Mouse (Mus musculus) stomach, postnatal 0 days (tissue): Measurements from ENCODE around the gene Slc2a3. TPM values are rescaled to one million over a fixed set of nuclear protein-coding genes. Genes with fewer than 3 reads are reported as not detected.

ENCODE experiments used
- ATAC-seq: fragments of 200-750 bp; cut with Nextera tagmentation; 2 replicates; pipeline ENCODE4 v1.8.0; 2017; ENCODE audit not compliant: low FRiP score, low TSS enrichment
- DNase-seq: peaks from one replicate; pipeline ENCODE4 v3.0.0-alpha.2; 2016; ENCODE audit warnings: low spot score
- H3K27ac ChIP-seq: fragments of 300-500 bp; sonication (generic); replicated peaks from 2 replicates; pipeline ENCODE4 v1.5.1; 2014; ENCODE audit warnings: mild to moderate bottlenecking, control low read depth
- H3K27me3 ChIP-seq: fragments of 300-500 bp; sonication (generic); 2 replicates; pipeline ENCODE4 v1.6.1; 2014; ENCODE audit warnings: low read length; ENCODE audit not compliant: control insufficient read depth, insufficient read depth
- H3K36me3 ChIP-seq: fragments of 300-500 bp; sonication (generic); 2 replicates; pipeline ENCODE4 v1.6.1; 2014; ENCODE audit warnings: low read length, mixed read lengths; ENCODE audit not compliant: control insufficient read depth, insufficient read depth
- H3K4me1 ChIP-seq: fragments of 300-500 bp; sonication (generic); replicated peaks from 2 replicates; pipeline ENCODE4 v1.6.1; 2014; ENCODE audit warnings: antibody characterized with exemption; ENCODE audit not compliant: control insufficient read depth, insufficient read depth
- H3K4me2 ChIP-seq: fragments of 300-500 bp; sonication (generic); replicated peaks from 2 replicates; pipeline ENCODE4 v1.6.1; 2014; ENCODE audit warnings: low read depth, mild to moderate bottlenecking, control low read depth, moderate library complexity
- H3K4me3 ChIP-seq: fragments of 300-500 bp; sonication (generic); 2 replicates; pipeline ENCODE4 v1.5.1; 2014; ENCODE audit warnings: low read depth, low read length, control low read depth
- H3K9ac ChIP-seq: fragments of 300-500 bp; sonication (generic); 2 replicates; pipeline ENCODE4 v1.6.1; 2014; ENCODE audit warnings: mild to moderate bottlenecking, low read length, control low read depth, mixed read lengths
- H3K9me3 ChIP-seq: fragments of 300-500 bp; sonication (generic); 2 replicates; pipeline ENCODE4 v1.6.1; 2016; ENCODE audit warnings: low read length; ENCODE audit not compliant: control insufficient read depth
- CTCF ChIP-seq: IDR thresholded peaks from 2 replicates; pipeline ENCODE4 v1.5.1; 2016; ENCODE audit warnings: antibody characterized with exemption, low read depth, mild to moderate bottlenecking, moderate library complexity
- EP300 ChIP-seq: optimal IDR thresholded peaks from 2 replicates; pipeline ENCODE3; 2016; ENCODE audit warnings: antibody characterized with exemption
- WGBS: fragments of 180-500 bp; shearing (Covaris S2); extraction: QIAGEN DNeasy Blood & Tissue Kit; methylation state at CpG from one replicate; pipeline ENCODE4 v1.1.7; 2014; 5-methylcytosine and 5-hydroxymethylcytosine counted together
- polyA plus RNA-seq: library from polyadenylated mRNA; unstranded; fragments of >200 nt; fragmentation: Nextera tagmentation; extraction: Ambion mirVana; gene quantifications from 2 replicates; pipeline ENCODE4 v1.2.1, GENCODE M21; 2015

Slc2a3 gene
- polyA plus RNA-seq, 1 experiment from 2014 or later: 3.3 TPM

DNA sequence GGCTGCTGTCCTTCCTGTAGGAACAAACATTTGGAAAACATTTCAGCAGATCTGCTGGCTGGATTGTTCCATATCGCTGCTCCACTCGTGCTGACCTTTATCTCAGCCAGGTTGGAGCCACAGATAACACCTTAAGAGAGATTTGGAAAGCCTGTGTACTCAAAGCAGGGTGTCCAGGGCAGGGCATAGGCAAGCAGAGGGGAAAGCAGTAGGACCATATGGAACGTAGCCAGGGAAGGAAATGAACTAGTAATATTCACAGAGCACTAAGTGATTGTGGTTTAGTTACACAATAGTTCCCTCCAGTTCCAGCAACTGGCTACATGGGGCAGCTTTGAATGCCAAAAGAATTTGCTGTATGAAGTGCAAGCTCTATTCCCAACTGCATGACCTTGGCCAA is 19.3 kb downstream of the Slc2a3 start:
- Histone ChIP-seq H3K27me3 (no peaks in the 10 kb centered on the region), H3K4me3 (no peak overlapping the region), H3K27ac (no peak overlapping the region), H3K9ac (no peak overlapping the region), H3K9me3 (no peaks in the 10 kb centered on the region), H3K4me1 (no peaks in the 10 kb centered on the region), H3K4me2 (no peak overlapping the region), H3K36me3 (no peaks in the 10 kb centered on the region)
- WGBS: 30% methylated on average over 3 of the region's 3 CpGs
- no peak for TF ChIP-seq EP300
- no peak for TF ChIP-seq CTCF
- ATAC-seq: no peak
- DNase-seq: no peak

DNA sequence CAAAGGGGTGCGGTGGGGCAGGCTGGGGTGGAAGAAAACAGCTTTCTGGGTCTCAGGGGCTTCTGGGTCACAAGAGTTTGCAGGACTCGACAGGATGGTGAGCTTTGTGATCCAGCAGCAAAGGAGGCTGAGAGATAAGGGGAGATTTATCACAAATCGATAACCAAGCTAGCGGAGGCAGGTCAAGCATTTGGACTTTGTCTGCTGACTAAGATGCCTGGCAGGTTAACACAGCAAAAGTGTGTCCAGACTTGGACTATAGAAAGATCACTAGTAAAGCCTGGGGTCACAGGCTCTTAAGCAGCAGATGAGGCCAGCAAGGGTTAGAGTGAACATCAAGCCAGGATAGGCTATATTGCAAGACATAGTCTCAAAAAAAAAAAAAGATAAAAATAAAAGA is 20.3 kb downstream of the Slc2a3 start:
- ATAC-seq (no peak), DNase-seq (no peak)
- Histone ChIP-seq H3K4me3 (no peak overlapping the region), H3K9me3 (no peaks in the 10 kb centered on the region), H3K36me3 (no peaks in the 10 kb centered on the region), H3K27me3 (no peaks in the 10 kb centered on the region), H3K27ac (no peak overlapping the region), H3K4me2 (no peak overlapping the region), H3K9ac (no peak overlapping the region), H3K4me1 (no peaks in the 10 kb centered on the region)
- 38% methylated on average over 4 of the region's 4 CpGs for WGBS
- TF ChIP-seq CTCF (no peak), EP300 (no peak)

DNA sequence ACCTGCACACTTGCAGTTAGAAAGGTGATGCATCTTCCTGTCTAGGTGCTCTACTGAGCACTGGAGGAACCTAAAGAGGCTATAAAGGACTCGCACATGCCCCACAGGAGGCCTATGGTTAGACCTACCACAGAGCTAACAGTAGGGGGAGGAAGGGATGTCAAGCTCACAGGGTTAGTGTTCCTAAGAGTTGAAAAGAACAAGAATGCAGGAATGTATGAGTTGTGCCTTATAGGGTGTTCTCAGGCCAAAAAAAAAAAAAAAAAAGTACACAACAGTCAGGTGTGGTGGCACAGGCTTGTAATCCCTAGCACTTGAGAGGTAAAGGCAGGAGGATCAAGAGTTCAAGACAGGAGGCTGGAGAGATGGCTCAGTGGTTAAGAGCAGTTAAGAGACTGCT is 21.5 kb downstream of the Slc2a3 start:
- Histone ChIP-seq H3K36me3 (no peaks in the 10 kb centered on the region), H3K27ac (no peak overlapping the region), H3K9ac (no peak overlapping the region), H3K4me1 (no peaks in the 10 kb centered on the region), H3K9me3 (no peaks in the 10 kb centered on the region), H3K4me2 (no peak overlapping the region), H3K4me3 (no peak overlapping the region), H3K27me3 (no peaks in the 10 kb centered on the region)
- no peak for DNase-seq
- ATAC-seq: no peak
- TF ChIP-seq EP300: no peak
- TF ChIP-seq CTCF: no peak
- WGBS: 46% methylated on average over 1 of the region's 1 CpGs

DNA sequence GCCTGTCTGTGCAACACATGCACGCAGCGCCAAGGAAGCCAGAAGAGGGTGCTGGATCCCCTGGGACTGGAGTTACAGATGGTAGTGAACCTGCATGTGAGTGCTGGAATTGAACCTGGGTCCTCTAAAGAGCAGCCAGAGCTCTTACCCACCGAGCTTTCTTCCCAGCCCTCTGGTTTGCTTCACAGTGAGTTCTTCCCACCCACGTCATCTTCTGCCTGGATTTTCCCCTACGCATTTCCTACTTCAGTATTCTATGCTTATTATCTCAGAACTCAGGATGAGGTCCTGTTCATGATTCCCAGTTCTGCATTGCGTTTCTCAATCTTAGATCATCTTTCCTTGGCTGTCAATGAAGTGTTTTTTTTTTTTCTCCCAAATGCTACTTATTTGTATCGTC is 25.4 kb downstream of the Slc2a3 start:
- H3K4me1 ChIP-seq: no peaks in the 10 kb centered on the region
- no peaks in the 10 kb centered on the region for H3K27me3 ChIP-seq
- H3K36me3 ChIP-seq: no peaks in the 10 kb centered on the region
- H3K9ac ChIP-seq: no peak overlapping the region
- no peak overlapping the region for H3K4me2 ChIP-seq
- H3K4me3 ChIP-seq: no peak overlapping the region
- no peak overlapping the region for H3K27ac ChIP-seq
- no peaks in the 10 kb centered on the region for H3K9me3 ChIP-seq
- 80% methylated on average over 7 of the region's 7 CpGs for WGBS
- no peak for DNase-seq
- no peak for ATAC-seq
- no peak for TF ChIP-seq EP300
- TF ChIP-seq CTCF: no peak

DNA sequence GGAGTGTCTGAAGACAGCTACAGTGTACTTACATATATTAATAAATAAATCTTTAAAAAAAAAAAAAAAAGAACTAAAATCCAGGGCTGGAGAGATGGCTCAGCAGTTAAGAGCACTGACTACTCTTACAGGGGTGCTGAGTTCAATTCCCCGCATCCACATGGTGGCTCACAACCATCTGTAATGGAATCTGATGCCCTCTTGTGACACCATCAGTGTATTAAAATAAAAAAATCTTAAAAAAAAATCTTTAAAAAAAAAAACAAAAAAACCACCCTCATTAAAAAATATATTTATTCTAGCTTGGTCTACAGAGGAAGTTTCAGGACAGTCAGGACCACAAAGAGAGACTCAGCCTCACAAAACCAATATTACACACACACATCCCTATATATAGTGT is 27.1 kb downstream of the Slc2a3 start:
- Histone ChIP-seq H3K4me3 (no peak overlapping the region), H3K4me1 (no peaks in the 10 kb centered on the region), H3K27me3 (no peaks in the 10 kb centered on the region), H3K9ac (no peak overlapping the region), H3K4me2 (no peak overlapping the region), H3K9me3 (no peaks in the 10 kb centered on the region), H3K27ac (no peak overlapping the region), H3K36me3 (no peaks in the 10 kb centered on the region)
- TF ChIP-seq EP300: no peak
- no peak for TF ChIP-seq CTCF
- 92% methylated on average over 1 of the region's 1 CpGs for WGBS
- no peak for DNase-seq
- ATAC-seq: no peak

DNA sequence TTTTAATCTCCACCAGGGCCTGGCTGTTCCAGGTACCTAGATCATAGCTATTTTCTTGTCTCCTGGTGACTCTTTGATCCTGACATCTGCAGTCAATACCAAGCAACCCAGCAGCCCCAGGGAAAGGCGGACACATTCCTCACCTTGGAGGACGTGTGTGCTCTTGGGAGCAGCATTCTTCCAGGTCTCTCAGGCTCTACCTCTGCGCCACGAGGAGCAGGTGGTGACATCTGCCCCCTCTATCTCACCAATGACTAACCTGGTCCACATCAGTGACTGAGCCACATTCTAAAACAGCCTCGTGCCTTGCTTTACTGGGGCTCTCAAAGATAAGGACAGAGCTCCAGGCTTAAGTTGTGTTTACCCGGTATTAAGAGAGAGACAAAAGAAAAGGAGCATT is 28.7 kb downstream of the Slc2a3 start:
- Histone ChIP-seq H3K27ac (no peak overlapping the region), H3K4me1 (no peaks in the 10 kb centered on the region), H3K27me3 (no peaks in the 10 kb centered on the region), H3K4me3 (no peak overlapping the region), H3K36me3 (no peaks in the 10 kb centered on the region), H3K9me3 (no peaks in the 10 kb centered on the region), H3K9ac (no peak overlapping the region), H3K4me2 (no peak overlapping the region)
- no peak for TF ChIP-seq EP300
- no peak for TF ChIP-seq CTCF
- peak; percentile 23 for DNase-seq
- 32% methylated on average over 6 of the region's 6 CpGs for WGBS
- peak; percentile 67; the same call in 1 of the 2 replicates for ATAC-seq
